Mouse (Mus musculus) hindbrain, embryonic 13.5 days (tissue): ENCODE data around the gene Lrrc8a. TPM values are rescaled to one million over a fixed set of nuclear protein-coding genes. Genes with fewer than 3 reads are reported as not detected.

Experiments
- ATAC-seq: fragments of 200-750 bp; cut with Nextera tagmentation; 2 replicates; pipeline ENCODE4 v1.8.0; 2017; ENCODE audit warnings: moderate TSS enrichment; ENCODE audit not compliant: low FRiP score
- H3K27ac ChIP-seq: fragments of 300-500 bp; sonication (generic); 2 replicates; pipeline ENCODE4 v1.5.1; 2015; ENCODE audit warnings: inconsistent platforms, mild to moderate bottlenecking, moderate library complexity
- H3K27me3 ChIP-seq: fragments of 300-500 bp; sonication (generic); 2 replicates; pipeline ENCODE4 v1.6.1; 2015; ENCODE audit warnings: mild to moderate bottlenecking, inconsistent platforms
- H3K36me3 ChIP-seq: fragments of 300-500 bp; sonication (generic); 2 replicates; pipeline ENCODE4 v1.6.1; 2015; ENCODE audit warnings: mild to moderate bottlenecking, inconsistent platforms
- H3K4me1 ChIP-seq: fragments of 300-500 bp; sonication (generic); replicated peaks from 2 replicates; pipeline ENCODE4 v1.6.1; 2015; ENCODE audit warnings: inconsistent platforms
- H3K4me2 ChIP-seq: fragments of 300-500 bp; sonication (generic); 2 replicates; pipeline ENCODE4 v1.6.1; 2015; ENCODE audit warnings: inconsistent platforms, mild to moderate bottlenecking, moderate library complexity
- H3K4me3 ChIP-seq: fragments of 300-500 bp; sonication (generic); 2 replicates; pipeline ENCODE4 v1.5.1; 2015; ENCODE audit warnings: mild to moderate bottlenecking, inconsistent platforms
- H3K9ac ChIP-seq: fragments of 300-500 bp; sonication (generic); 2 replicates; pipeline ENCODE4 v1.6.1; 2015; ENCODE audit warnings: mild to moderate bottlenecking, inconsistent platforms
- H3K9me3 ChIP-seq: fragments of 300-500 bp; sonication (generic); 2 replicates; pipeline ENCODE4 v1.6.1; 2016; ENCODE audit warnings: inconsistent platforms
- WGBS: fragments of 180-500 bp; shearing (Covaris S2); methylation state at CpG from one replicate; pipeline ENCODE4 v1.1.7; 2015; 5-methylcytosine and 5-hydroxymethylcytosine counted together
- polyA plus RNA-seq: library from polyadenylated mRNA; unstranded; fragments of >200 nt; fragmentation: Nextera tagmentation; extraction: Ambion mirVana; gene quantifications from 2 replicates; pipeline ENCODE4 v1.2.1, GENCODE M21; 2015

The Lrrc8a gene
- polyA plus RNA-seq, 1 experiment from 2014 or later, result 59.8 TPM

DNA sequence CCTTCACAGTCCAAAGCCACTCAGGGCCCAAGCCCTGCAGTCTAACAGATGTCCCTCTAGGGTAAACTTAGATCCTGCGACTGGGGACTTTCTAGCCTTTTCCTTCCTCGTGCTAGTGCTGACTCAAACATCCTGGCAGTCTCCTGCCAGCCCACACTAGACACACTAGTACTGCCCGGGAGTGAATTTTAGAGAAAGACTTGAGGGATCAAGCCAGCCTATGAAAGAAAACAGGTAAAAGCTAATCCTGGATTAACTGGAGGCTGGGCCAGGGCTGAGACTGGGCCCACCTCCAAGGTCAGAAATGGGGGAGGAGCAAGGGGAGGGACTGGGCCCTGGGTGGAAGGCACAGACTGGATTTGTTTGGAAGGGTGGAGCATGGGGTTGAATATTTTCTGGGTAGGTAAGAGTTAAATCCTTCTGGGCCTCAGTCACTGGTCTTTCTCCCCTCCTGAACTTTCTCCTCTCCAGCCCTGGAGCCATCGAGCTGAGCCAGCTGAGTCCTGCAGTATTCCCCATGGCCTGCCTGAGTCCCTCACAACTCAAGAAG is 29.0 kb downstream of the Lrrc8a start:
- peaks cover 55% of the 10 kb centered on the region for H3K4me1 ChIP-seq
- H3K27me3 ChIP-seq, result no peaks in the 10 kb centered on the region
- no peak for ATAC-seq
- H3K36me3 ChIP-seq, result peaks cover 48% of the 10 kb centered on the region
- H3K9me3 ChIP-seq, result no peaks in the 10 kb centered on the region
- WGBS, result 33% methylated on average over 4 of the region's 4 CpGs
- H3K27ac ChIP-seq, result peak overlapping the region; percentile 82
- H3K4me2 ChIP-seq, result no peak overlapping the region
- H3K9ac ChIP-seq, result no peak overlapping the region
- no peak overlapping the region for H3K4me3 ChIP-seq

GRCm38 (mm10) chr2:30267466-30267865 is 30.0 kb downstream of the Lrrc8a start:
- H3K4me1 ChIP-seq, result peaks cover 45% of the 10 kb centered on the region
- H3K27me3 ChIP-seq, result no peaks in the 10 kb centered on the region
- H3K36me3 ChIP-seq, result peaks cover 38% of the 10 kb centered on the region
- no peak overlapping the region for H3K4me3 ChIP-seq
- WGBS, result 95% methylated on average over 2 of the region's 2 CpGs
- no peak for ATAC-seq
- H3K9ac ChIP-seq, result no peak overlapping the region
- no peak overlapping the region for H3K4me2 ChIP-seq
- H3K27ac ChIP-seq, result no peak overlapping the region
- H3K9me3 ChIP-seq, result no peaks in the 10 kb centered on the region

DNA sequence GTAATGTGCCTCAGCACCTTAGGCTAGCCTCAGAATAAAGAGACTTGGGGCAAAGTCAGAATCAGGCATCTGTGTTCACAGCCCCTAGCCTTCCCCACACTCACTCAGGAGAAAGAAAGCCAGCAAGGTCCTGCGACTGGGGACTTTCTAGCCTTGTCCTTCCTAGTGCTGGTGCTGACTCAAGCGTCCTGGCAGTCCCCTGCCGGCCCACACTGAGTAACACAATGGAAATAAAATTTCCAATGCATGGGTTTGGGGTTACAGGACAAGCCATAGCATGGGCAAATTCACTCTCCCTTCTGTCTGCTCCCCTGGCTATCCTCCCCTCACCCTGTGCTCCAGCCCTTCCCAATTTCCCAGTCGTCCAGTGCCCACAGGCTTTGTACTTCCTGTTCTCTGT is 30.9 kb downstream of the Lrrc8a start:
- no peak overlapping the region; the same call in 1 of the 2 replicates for H3K9ac ChIP-seq
- no peaks in the 10 kb centered on the region for H3K9me3 ChIP-seq
- no peak overlapping the region for H3K27ac ChIP-seq
- no peak for ATAC-seq
- peaks cover 31% of the 10 kb centered on the region for H3K36me3 ChIP-seq
- H3K4me2 ChIP-seq, result no peak overlapping the region
- 69% methylated on average over 4 of the region's 4 CpGs for WGBS
- peaks cover 40% of the 10 kb centered on the region for H3K4me1 ChIP-seq
- H3K4me3 ChIP-seq, result no peak overlapping the region
- no peaks in the 10 kb centered on the region for H3K27me3 ChIP-seq

- H3K4me2 ChIP-seq, result no peak overlapping the region
- H3K4me1 ChIP-seq, result peaks cover 31% of the 10 kb centered on the region
- no peaks in the 10 kb centered on the region for H3K9me3 ChIP-seq
- no peak for ATAC-seq
- H3K27ac ChIP-seq, result no peak overlapping the region
- 92% methylated on average over 17 of the region's 17 CpGs for WGBS
- no peak overlapping the region for H3K4me3 ChIP-seq
- peaks cover 24% of the 10 kb centered on the region for H3K36me3 ChIP-seq
- no peak overlapping the region for H3K9ac ChIP-seq
- H3K27me3 ChIP-seq, result no peaks in the 10 kb centered on the region
Observed at GRCm38 (mm10) chr2:30269241-30269990, 31.9 kb downstream of the Lrrc8a start.

- H3K36me3 ChIP-seq, result peaks cover 21% of the 10 kb centered on the region
- peak; percentile 75 for ATAC-seq
- no peak overlapping the region for H3K4me3 ChIP-seq
- no peaks in the 10 kb centered on the region for H3K9me3 ChIP-seq
- no peak overlapping the region for H3K4me2 ChIP-seq
- peaks cover 23% of the 10 kb centered on the region for H3K4me1 ChIP-seq
- WGBS, result 66% methylated on average over 1 of the region's 1 CpGs
- H3K27ac ChIP-seq, result no peak overlapping the region
- no peaks in the 10 kb centered on the region for H3K27me3 ChIP-seq
- no peak overlapping the region for H3K9ac ChIP-seq
Observed at GRCm38 (mm10) chr2:30270134-30270533, 32.6 kb downstream of the Lrrc8a start.

- 95% methylated on average over 11 of the region's 11 CpGs for WGBS
Observed at GRCm38 (mm10) chr2:30280743-30281142, 43.2 kb downstream of the Lrrc8a start, which contains the start of gene Gm28038. Gm28038 (plus strand) TSS chr2:30281043.

GRCm38 (mm10) chr2:30281651-30282050 is 44.1 kb downstream of the Lrrc8a start:
- Histone ChIP-seq H3K27ac (no peak overlapping the region), H3K36me3 (peaks cover 37% of the 10 kb centered on the region), H3K4me1 (peaks cover 13% of the 10 kb centered on the region), H3K27me3 (no peaks in the 10 kb centered on the region), H3K4me2 (no peak overlapping the region), H3K9ac (no peak overlapping the region), H3K4me3 (no peak overlapping the region), H3K9me3 (no peaks in the 10 kb centered on the region)
- ATAC-seq, result no peak
- 81% methylated on average over 3 of the region's 3 CpGs for WGBS

More at GRCm38 (mm10) chr2:30280743-30281142, 43.2 kb downstream of the Lrrc8a start, which contains the start of gene Gm28038:
- no peak within 1 kb of the TSS for H3K4me2 ChIP-seq
- no peak for ATAC-seq
- no peaks in the 10 kb centered on the region for H3K27me3 ChIP-seq
- peaks cover 13% of the 10 kb centered on the region for H3K4me1 ChIP-seq
- no peak within 1 kb of the TSS for H3K9ac ChIP-seq
- H3K36me3 ChIP-seq, result peaks cover 37% of the 10 kb centered on the region
- H3K27ac ChIP-seq, result no peak within 1 kb of the TSS
- no peak within 1 kb of the TSS for H3K4me3 ChIP-seq
- H3K9me3 ChIP-seq, result no peaks in the 10 kb centered on the region

DNA sequence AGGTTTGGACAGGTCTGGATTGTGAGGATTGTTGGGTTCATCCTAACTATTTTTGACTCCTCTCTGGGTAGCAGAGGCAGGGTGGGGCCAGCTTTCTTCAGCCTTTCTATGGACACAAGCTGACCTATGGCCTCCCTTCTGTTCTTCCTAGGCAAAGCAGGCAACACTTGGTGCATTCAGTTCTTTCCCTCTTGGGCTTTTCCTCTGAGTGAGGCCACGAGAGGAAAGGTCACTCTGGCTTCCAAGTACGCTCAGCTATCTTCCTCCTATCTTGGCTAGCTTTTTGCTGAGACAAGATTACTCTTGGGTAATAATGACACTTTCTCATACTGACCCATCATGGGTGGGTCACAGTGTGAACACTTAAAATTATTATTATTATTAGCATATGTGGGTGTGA is 45.7 kb downstream of the Lrrc8a start:
- no peak overlapping the region for H3K27ac ChIP-seq
- no peak overlapping the region for H3K4me3 ChIP-seq
- no peak overlapping the region for H3K9ac ChIP-seq
- H3K4me1 ChIP-seq, result peaks cover 26% of the 10 kb centered on the region
- no peaks in the 10 kb centered on the region for H3K27me3 ChIP-seq
- no peak for ATAC-seq
- H3K4me2 ChIP-seq, result no peak overlapping the region
- peaks cover 29% of the 10 kb centered on the region for H3K36me3 ChIP-seq
- WGBS, result 89% methylated on average over 2 of the region's 2 CpGs
- no peaks in the 10 kb centered on the region for H3K9me3 ChIP-seq

GRCm38 (mm10) chr2:30285004-30285403 is 47.5 kb downstream of the Lrrc8a start:
- Histone ChIP-seq H3K9ac (peak overlapping the region; percentile 94), H3K9me3 (no peaks in the 10 kb centered on the region), H3K27me3 (no peaks in the 10 kb centered on the region), H3K4me3 (peak overlapping the region; percentile 98), H3K36me3 (peaks cover 24% of the 10 kb centered on the region), H3K27ac (no peak overlapping the region), H3K4me2 (peak overlapping the region; percentile 85), H3K4me1 (peaks cover 26% of the 10 kb centered on the region)
- WGBS, result 88% methylated on average over 5 of the region's 5 CpGs
- no peak for ATAC-seq

GRCm38 (mm10) chr2:30285416-30286181 is 48.1 kb downstream of the Lrrc8a start:
- peak overlapping the region; percentile 85 for H3K4me2 ChIP-seq
- H3K4me1 ChIP-seq, result peaks cover 26% of the 10 kb centered on the region
- H3K36me3 ChIP-seq, result peaks cover 18% of the 10 kb centered on the region
- H3K27ac ChIP-seq, result peak overlapping the region; percentile 73
- peak overlapping the region; percentile 98 for H3K4me3 ChIP-seq
- peak overlapping the region; percentile 94 for H3K9ac ChIP-seq
- H3K27me3 ChIP-seq, result no peaks in the 10 kb centered on the region
- WGBS, result 17% methylated on average over 38 of the region's 38 CpGs
- H3K9me3 ChIP-seq, result no peaks in the 10 kb centered on the region
- peak; percentile 78 for ATAC-seq

GRCm38 (mm10) chr2:30286192-30287026 is 48.9 kb downstream of the Lrrc8a start, which contains the start of the genes Dolk and Nup188:
Dolk (minus strand) TSS chr2:30286334.
Nup188 (plus strand) TSS chr2:30286397.
- peak; percentile 95 for ATAC-seq
- under 1% methylated on average over 68 of the region's 68 CpGs for WGBS
- Histone ChIP-seq H3K36me3 (peaks cover 15% of the 10 kb centered on the region), H3K4me1 (peaks cover 26% of the 10 kb centered on the region), H3K27ac (peak within 1 kb of the TSS; percentile 73), H3K9ac (peak within 1 kb of the TSS; percentile 94), H3K4me3 (peak within 1 kb of the TSS; percentile 98), H3K4me2 (peak within 1 kb of the TSS; percentile 85), H3K27me3 (no peaks in the 10 kb centered on the region), H3K9me3 (no peaks in the 10 kb centered on the region)
